Mouse (Mus musculus): ENCODE measurements around the gene Atp2a2. TPM values are rescaled to one million over a fixed set of nuclear protein-coding genes. Genes with fewer than 3 reads are reported as not detected.

Gene Atp2a2
- total RNA-seq, 2 experiments from 2014 or later, result 618 to 632 TPM

DNA sequence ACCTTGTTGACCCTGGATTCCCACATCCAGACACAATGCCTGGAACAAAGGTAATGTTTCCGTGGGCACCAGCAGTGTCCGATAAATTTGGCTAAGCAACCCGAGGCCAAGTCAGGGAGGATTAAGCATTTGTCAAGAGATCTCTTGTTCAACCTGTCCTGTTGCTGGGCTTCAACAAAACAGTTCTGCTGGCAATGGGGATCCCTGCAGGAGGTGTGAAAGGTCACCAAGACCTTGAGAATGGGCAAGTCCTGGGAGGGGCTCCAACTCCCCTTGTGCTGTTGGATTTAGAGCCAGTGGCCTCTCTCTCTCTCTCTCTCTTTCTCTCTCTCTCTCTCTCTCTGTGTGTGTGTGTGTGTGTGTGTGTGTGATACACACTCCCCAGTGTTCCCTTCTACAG lies 22.2 kb upstream of the Atp2a2 start:
- intact Hi-C loops (cut with DNase I), result no loop called here
- DNase-seq (ENCODE audit: extremely low spot score in 1 of 2, low spot score in 2 of 2), result no peak

DNA sequence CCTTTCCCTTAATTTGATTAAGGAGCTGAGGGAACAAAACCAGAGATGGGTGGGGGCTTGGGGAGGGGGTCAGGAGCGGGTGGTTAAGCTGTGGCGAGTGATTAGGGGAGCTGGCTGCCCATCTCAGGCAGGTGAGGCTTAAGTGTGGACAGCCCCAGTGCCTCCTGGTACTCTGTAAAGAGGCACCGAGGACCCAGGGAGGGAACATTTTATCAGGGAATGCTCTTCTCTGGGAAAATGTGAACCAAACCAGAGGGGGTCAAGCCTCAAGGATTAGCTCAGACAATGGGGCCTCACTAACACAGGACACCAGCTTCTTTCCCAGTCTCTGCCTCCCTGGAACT lies 19.1 kb upstream of the Atp2a2 start:
- intact Hi-C loops (cut with DNase I), result no loop called here
- no peak for DNase-seq (ENCODE audit: extremely low spot score in 1 of 2, low spot score in 2 of 2)

DNA sequence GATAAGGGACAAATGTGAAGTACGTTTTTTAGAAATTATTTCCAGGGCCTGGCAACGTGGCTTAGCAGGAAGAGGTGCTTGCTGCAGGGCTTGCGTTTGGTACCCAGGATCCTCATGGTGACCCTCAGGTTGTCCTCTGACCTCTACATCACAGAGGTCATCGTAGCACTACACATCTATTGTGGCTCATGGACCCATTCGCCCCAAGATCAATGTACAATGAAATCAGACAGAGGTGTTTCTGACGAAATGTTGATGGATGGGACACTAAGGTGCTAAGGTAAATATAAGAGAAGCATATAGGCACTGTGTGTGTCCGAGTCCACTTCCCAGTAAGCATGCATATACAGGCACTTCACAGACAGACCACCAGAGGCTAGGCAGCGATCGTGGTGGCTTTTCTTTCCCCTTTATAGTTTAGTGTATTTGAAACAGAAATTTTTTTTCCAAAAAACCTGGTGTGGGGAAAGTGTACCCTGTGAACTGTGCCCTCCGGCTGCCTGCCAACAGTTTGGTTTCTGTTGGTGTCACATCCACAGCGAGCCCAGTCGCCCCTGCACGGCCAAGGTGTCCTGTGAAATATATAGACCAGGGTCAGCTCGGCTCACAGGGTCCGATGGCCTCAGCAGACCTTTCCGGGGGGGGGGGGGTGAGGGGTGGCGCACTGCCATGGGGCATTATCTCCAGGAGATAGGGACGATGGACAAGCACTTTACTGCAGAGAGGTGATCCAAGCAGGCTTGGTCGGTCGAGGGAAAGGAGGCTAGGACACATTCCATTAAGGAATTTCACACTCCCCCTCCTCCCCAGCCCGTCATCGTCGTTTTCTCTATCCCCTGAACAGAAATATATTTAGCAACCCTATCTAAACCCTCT lies 18.5 kb upstream of the Atp2a2 start:
- no peak for DNase-seq (ENCODE audit: extremely low spot score in 1 of 2, low spot score in 2 of 2)
- intact Hi-C loops (cut with DNase I), result no loop called here

DNA sequence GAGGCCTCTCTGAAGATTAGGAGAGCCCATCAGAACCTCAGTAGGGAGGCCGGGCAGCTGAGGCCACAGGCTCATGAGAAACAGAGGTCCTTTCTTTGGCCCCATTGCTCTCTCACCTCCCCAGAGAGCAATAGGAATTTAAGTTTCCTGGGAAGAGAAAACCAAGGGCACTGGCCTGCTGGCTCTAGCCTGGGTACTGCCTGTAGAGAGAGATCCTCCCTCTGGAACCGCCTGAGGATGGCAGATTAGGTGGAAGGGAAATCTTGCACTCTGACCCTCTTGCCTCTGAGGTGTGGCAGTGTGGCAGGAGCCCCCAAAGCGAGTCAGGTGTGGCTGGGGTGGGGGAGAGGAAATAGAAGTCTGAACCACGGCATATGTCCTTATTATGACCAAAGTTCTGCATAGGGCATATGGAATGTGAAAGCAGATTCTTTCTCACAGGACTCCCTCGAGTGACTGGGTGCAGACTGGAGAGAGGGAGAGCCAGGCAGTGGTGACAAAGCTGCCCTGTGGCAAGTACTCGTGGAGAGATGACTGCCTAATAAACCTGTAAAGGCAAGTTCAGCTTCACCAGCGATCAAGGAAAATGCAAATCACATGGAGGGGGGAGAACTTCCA lies 17.1 kb upstream of the Atp2a2 start:
- intact Hi-C loops (cut with DNase I), result no loop called here
- no peak for DNase-seq (ENCODE audit: extremely low spot score in 1 of 2, low spot score in 2 of 2)

DNA sequence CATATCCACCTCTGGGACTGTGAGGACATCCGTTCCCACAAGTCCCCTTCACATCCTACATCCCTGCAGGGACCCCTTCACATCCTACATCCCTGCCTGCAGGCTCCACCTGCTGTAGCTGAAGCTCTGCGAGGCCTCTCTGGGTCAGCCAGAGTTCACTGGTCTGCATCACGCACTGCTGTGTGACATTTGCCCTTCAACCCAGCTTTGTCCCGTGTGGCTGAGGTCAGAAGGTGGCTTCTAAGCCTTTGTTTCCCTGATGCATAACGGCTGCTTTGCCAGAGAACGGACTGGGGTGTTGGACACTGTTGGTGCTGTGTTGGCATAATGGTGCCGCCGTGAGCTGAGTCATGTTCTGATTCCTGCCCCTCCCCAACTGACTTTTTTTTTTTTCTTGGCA lies 16.2 kb upstream of the Atp2a2 start:
- intact Hi-C loops (cut with DNase I), result no loop called here
- no peak for DNase-seq (ENCODE audit: extremely low spot score in 1 of 2, low spot score in 2 of 2)

DNA sequence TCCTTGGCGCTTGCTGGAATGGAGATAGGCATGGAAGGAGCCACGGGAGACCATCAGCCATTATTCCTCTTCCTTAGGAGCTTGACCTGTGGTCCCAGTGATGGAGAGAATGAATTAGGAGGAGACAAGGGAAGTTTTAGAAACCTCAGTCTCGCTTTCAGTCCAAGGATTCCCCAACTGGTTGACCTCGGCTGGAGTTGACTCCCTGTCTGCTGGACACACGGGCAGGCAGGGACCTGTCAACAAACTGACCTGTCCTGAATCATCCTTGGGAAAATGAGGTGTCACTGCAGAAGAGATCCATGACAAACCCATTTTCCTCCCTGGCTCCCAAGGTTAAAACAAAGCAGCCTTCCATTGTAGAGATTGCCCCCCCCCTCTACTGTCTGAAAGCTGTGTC lies 14.9 kb upstream of the Atp2a2 start:
- no peak for DNase-seq (ENCODE audit: extremely low spot score in 1 of 2, low spot score in 2 of 2)
- intact Hi-C loops (cut with DNase I), result no loop called here

DNA sequence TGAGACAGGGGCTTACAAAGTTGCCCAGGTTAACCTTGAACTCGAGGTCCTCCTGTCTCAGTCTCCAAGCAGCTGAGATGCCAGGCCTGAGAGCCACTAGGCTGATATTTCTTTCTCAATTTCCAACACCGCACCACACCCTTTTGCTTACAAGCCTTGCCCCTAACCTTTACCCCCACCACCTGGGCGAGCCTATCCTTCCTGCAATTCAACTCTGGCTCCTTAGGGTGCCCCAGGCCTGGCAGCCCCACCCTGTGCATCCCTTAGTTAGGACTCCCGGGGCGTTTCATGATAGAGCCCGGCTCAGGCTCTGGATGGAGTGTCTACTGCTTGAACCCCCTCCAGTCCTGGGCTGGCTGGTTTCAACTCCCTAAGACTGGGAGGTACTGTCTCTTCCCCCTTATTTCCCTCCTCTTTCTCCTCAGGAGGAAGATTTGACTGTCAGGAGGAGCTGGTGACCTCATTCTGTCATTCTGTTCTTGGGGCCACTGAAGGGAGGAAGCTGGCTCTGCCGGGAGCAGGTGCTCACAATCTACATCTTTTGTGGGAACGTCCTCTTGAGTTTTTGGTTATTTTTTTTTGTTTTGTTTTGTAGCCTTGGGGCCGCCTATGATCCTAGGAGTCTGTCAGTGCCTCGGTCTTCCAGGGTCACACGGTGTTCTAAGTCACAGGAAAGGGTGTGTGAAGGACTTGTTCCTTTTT lies 14.2 kb upstream of the Atp2a2 start:
- intact Hi-C loops (cut with DNase I), result no loop called here
- DNase-seq (ENCODE audit: extremely low spot score in 1 of 2, low spot score in 2 of 2), result no peak

DNA sequence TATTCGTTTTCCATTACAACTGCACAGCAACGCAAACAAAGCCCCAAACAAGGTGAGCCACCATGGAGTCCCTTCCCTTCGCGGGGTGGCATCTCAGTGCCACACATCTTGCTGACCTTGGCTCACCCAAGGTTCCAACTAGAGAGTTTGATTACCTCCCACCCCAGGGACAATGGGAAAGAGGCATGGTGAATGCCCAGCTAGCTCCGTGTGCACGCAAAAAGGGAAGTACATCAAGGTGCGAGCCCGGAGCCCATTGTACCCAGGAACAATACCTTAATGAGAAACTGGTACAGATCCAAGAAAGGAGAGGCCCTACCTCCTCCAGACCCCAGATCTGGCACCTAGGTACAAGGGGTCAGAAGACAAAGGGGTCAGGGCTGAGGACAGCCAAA lies 12.1 kb upstream of the Atp2a2 start:
- intact Hi-C loops (cut with DNase I), result no loop called here
- no peak for DNase-seq (ENCODE audit: extremely low spot score in 1 of 2, low spot score in 2 of 2)

DNA sequence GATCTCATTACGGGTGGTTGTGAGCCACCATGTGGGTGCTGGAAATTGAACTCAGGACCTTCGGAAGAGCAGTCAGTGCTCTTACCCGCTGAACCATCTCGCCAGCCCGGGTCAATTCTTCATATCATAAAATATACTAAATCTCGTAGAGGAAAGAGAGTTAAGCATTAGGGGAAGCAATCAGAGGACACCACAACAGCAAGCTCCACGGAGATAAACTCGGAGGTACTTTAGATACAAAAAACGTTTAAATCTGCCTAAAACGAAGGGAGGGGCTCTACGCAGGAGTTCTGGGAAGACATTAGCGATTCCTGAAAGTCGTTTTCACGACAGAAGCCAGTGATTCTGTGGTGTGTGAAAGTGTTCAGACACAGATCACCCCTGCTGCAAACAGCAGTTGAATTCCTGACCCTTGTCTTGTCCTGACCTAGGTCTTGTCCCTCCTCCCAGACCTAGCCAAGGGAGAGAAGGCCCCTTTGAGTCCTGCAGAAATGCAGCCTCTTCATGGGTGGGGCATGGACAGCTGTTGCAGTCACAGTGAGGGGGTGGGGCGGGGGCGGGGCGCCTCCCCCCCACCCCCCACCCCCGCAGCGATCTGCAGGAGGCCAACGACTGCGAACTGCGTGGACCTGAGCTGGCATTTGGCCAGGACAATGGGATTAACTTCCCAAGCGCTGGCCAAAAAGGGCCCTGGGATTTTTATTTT lies 11.5 kb upstream of the Atp2a2 start:
- DNase-seq (ENCODE audit: extremely low spot score in 1 of 2, low spot score in 2 of 2), result no peak
- intact Hi-C loops (cut with DNase I), result no loop called here

DNA sequence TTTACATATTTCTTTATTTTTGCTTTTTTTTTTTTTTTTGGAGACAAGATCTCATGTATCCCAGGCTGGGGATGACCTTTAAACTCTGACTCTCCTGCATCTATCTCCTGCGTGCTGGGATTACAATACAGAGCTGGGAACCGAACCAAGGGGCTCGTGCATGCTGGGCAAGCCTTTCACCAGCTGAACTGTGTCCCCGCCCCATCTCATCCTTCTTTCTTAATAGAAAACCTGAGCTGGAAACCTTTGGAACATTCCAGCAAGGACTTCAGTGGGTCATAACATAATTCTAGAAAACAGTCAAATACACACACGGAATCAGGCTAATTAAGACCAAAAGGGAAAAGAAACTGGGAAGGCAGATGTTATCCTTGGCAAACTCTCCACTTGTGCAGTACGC lies 10.0 kb upstream of the Atp2a2 start:
- intact Hi-C loops (cut with DNase I), result no loop called here
- no peak for DNase-seq (ENCODE audit: extremely low spot score in 1 of 2, low spot score in 2 of 2)

DNA sequence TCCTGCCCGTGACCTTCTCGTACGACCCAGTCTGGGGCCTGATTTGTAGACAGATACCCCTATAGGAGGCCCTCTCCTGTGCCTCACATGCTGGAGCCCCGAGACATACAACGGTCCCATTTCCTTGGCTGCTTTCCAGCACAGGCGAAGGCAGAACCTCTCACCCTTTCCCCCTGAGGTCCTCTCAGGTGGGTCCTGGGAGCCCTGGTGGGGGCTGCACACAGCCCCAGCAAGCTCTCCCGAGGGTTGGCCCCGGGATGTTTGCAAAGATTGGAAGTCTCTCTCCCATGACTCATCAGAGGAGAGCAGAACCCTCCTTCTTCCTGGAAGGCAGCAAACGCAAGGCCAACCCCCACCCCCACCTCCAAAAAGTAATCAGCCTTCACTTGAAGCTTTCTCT lies 9.4 kb upstream of the Atp2a2 start:
- intact Hi-C loops (cut with DNase I), result no loop called here
- no peak for DNase-seq (ENCODE audit: extremely low spot score in 1 of 2, low spot score in 2 of 2)

DNA sequence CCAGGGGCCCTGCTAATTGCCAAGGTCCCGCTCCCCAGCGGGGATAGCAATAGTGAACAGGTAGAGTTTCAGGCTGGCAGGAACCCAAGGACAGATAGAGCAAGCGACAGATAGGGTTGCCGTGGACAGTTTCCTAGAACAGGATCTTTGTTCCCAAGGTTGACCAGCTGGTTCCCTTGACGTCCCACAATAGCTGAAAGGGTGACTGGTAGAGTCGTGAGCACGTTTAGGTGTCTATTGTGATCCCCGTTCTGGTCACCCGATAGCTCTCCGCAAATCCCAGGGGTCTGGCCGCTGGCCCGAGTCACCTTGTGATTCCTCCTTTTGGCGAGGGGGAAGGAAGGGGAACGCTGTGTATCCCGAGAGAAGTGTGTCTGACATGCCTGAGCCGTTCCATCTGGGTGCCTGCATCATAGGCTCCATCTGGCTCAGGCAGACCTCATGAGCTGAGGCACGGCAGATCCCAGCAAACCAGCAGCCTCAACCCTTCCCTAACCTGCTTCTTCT lies 8.7 kb upstream of the Atp2a2 start:
- DNase-seq (ENCODE audit: extremely low spot score in 1 of 2, low spot score in 2 of 2), result no peak
- intact Hi-C loops (cut with DNase I), result no loop called here

DNA sequence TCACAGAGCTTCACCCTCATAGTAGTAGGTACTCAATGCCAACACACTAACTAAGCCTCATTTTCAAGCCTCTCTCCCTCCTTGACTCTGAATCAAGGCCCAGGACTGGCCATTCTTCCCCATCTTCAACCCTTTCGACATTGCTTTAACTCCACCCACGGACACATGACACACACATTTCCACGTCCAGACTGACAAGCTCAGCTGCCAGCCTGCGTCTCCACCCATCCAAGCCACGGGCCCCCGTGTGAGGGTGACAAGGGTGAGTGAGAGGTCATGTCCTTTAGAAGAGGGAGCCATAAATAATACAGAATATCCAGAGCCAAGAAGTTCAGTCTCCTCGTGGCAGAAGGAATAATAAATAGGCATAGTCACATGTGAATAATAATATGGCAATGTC lies 7.6 kb upstream of the Atp2a2 start:
- intact Hi-C loops (cut with DNase I), result no loop called here

DNA sequence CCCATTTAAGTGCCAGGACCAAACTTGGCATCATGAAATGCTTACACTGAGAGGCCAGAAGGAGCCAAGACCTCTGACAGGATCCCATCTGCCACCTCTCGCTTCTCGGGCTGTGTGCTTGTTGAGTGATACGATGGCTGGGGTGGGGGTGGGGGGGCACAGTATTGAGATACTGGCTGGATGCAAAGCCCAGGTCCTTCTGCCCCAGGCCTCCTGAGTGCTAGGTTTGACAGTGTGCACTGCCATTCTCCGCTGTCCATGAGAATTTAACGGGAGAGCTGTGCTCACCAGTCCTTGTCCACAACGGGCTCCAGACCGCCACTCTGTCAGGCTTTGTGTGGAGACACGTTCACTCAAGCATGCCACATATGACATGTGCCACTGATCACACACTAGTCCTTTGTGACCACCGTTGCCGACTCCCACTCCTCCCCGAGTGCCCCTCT lies 6.9 kb upstream of the Atp2a2 start:
- intact Hi-C loops (cut with DNase I), result no loop called here
- no peak for DNase-seq (ENCODE audit: extremely low spot score in 1 of 2, low spot score in 2 of 2)

More for the DNA sequence above, 7.6 kb upstream of the Atp2a2 start:
- no peak for DNase-seq (ENCODE audit: extremely low spot score in 1 of 2, low spot score in 2 of 2)

DNA sequence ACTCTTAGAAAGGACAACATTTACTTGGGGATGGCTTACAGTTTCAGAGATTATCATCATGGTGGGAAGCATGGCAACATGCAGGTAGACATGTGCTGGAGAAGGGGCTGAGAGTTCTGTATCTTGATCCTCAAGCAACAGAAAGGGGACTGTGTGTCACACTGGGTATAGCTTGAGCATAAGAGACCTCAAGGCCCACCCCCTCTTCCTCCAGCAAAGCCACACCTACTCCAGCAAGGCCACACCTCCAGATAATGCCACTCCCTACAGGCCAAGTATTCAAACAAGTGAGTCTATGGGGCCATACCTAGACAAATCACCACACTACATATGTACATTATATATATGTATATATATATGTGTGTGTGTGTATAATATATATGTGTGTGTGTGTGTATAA lies 5.4 kb upstream of the Atp2a2 start:
- no peak for DNase-seq (ENCODE audit: extremely low spot score in 1 of 2, low spot score in 2 of 2)
- intact Hi-C loops (cut with DNase I), result no loop called here

DNA sequence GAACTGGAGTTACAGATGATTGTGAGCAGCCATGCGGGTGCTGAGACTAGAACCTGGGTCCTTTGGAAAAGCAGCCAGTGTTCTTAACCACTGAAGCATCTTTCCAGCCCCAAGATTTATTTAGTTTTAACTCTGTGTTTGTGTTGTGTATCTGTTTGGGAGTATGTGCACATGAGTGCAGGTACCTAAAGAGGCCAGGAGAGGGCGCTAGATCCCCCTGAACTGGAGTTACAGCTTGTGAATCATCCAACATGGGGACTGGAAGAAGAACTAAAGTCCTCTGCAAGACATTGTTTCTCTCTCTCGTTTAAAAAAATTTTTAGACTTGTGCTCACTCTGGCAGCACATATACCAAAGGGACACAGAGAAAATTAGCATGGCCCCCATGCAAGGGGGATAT lies 4.4 kb upstream of the Atp2a2 start:
- intact Hi-C loops (cut with DNase I), result no loop called here
- no peak for DNase-seq (ENCODE audit: extremely low spot score in 1 of 2, low spot score in 2 of 2)

DNA sequence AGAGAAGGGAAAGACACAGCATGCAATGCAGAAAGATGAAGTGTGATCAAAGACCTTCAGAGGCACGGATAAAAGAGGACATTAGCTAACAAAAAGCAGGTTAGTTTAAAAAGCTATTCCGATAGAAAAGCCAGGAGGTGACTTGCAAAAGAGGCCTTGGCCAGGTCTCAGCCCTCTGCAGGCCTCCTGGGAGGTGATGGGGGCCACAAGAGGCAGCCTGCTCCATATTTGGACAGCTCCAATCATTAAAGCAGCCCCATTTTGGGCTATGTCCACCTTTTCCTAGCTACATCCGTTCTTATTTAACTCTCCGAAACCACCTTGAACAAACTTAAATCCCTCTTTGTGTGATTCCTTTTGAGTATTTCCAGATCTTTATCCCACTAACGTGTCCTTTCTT lies 3.5 kb upstream of the Atp2a2 start:
- no peak for DNase-seq (ENCODE audit: extremely low spot score in 1 of 2, low spot score in 2 of 2)
- intact Hi-C loops (cut with DNase I), result no loop called here

DNA sequence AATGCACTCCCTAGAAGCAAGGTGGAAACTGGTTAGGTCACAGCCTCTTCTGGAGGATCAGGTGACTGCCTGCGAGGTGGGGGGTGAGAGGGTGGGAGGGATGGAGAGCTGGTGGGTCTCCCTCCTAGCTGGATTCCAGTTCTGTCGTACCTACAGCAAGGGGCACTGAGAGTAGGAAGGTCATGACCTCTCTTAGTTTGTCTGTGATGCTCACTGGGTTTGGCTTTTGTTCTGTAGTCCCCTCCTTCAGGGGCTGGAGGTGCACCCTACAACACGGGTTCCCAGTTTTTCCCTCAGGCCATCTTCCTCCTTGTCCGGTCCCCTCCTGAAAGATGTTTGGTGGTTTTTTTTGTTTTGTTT lies 1.7 kb upstream of the Atp2a2 start:
- DNase-seq (ENCODE audit: extremely low spot score in 1 of 2, low spot score in 2 of 2), result no peak
- intact Hi-C loops (cut with DNase I), result loop anchor here (2.0 to 5.0 kb wide), 2 partner anchors 45 to 114 kb away; no protein-coding TSS in a partner anchor

DNA sequence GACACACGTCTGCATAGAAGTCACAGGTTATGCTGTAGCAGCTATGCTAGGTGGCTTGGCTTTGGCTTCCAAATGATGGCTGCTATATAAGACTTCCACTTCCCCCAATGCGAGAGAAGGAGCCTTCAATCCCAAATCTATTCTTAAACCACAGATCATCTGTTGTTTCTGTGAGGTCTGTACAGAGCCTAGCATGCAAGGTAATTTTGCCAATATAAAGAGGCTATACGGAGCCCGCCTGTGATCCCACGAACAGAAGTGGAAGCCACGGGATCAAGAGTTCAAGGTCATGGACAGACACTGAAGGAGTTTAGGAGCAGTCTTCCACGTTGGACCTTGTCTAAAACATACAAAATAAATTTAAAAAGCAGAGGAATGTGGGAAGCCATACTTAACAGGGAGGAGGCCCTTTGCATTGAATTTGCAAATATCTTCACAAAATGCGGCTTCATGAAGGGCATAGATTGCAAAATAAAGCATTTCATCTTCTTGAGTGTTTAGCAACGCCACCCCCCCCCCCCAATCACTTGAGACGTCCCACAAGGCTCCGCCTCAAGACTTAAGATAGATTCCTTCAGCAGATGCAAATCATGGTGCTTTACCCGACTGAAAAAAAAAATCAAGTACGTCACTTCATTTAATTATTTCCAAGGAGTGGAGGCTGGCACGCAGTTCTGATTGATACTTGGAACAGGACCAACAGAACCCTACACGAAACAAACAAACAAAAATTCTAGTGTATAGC lies 1.2 kb upstream of the Atp2a2 start:
- DNase-seq (ENCODE audit: extremely low spot score in 1 of 2, low spot score in 2 of 2), result no peak
- intact Hi-C loops (cut with DNase I), result loop anchor here (2.0 to 5.0 kb wide), 2 partner anchors 46 to 114 kb away; no protein-coding TSS in a partner anchor
